Mouse (Mus musculus) cortical plate, adult 2 months (tissue): Measurements from ENCODE around the gene Myl6b. TPM values are rescaled to one million over a fixed set of nuclear protein-coding genes. Genes with fewer than 3 reads are reported as not detected.
"Not testable (repeated sequence)": the region's sequence is repeated elsewhere in the genome, so short reads cannot be mapped to it uniquely, and the experiment has no call there.

ENCODE experiments used
- H3K27ac ChIP-seq: fragments of 200-500 bp; 2 replicates; pipeline ENCODE4 v1.5.1; 2012; ENCODE audit warnings: low read length, control low read depth, inconsistent platforms; ENCODE audit not compliant: insufficient read depth
- H3K4me1 ChIP-seq: fragments of 200-500 bp; 2 replicates; pipeline ENCODE4 v1.6.1; 2011; ENCODE audit warnings: low read length; ENCODE audit not compliant: control insufficient read depth, insufficient read depth
- H3K4me3 ChIP-seq: fragments of 200-500 bp; 2 replicates; pipeline ENCODE4 v1.5.1; 2011; ENCODE audit warnings: mild to moderate bottlenecking, low read length, control low read depth; ENCODE audit not compliant: insufficient read depth
- CTCF ChIP-seq: fragments of 200-500 bp; IDR thresholded peaks from 2 replicates; pipeline ENCODE4 v1.5.1; 2011; ENCODE audit warnings: mild to moderate bottlenecking, control low read depth, low read length; ENCODE audit not compliant: insufficient read depth; ENCODE audit errors: extremely low read depth
- POLR2A ChIP-seq: fragments of 200-500 bp; IDR thresholded peaks from 2 replicates; pipeline ENCODE4 v1.6.1; 2011; ENCODE audit warnings: mild to moderate bottlenecking, low read length, control low read depth; ENCODE audit not compliant: insufficient read depth; ENCODE audit errors: extremely low read depth
- polyA plus RNA-seq: library from polyadenylated mRNA; depleted of rRNA; stranded (reverse); fragments of >200 nt; gene quantifications from 2 replicates; pipeline ENCODE4 v1.2.3, GENCODE M21; 2012

Myl6b gene
- polyA plus RNA-seq, 1 experiment: 36.7 TPM

DNA sequence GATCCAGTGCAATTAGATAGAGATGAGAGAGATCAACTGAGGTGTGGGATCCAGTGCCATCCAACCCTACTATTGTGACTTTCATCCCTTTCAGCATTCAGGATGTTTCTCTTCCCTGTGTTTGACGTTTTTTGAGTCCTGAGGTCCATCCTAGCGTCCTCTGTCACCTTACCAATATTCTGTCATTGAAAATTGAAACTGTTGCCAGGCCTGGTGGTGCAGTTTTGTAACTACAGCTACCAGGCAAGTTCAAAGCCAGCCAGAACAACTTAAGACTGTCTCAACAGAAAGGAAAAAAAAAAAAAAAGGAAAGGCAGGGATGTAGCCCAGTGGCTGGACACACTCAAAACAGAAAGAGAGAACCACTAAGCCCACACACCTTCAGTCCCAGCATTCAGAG is 3.2 kb downstream of the Myl6b start:
- Histone ChIP-seq H3K4me1 (peaks cover 2% of the 10 kb centered on the region; the same call in 1 of the 2 replicates), H3K4me3 (peak overlapping the region; percentile 76; the same call in 1 of the 2 replicates), H3K27ac (peak overlapping the region; percentile 88)
- TF ChIP-seq CTCF: 0 out of 2 replicates have a peak, but pooled peaks have one; percentile 7
- no peak for TF ChIP-seq POLR2A

DNA sequence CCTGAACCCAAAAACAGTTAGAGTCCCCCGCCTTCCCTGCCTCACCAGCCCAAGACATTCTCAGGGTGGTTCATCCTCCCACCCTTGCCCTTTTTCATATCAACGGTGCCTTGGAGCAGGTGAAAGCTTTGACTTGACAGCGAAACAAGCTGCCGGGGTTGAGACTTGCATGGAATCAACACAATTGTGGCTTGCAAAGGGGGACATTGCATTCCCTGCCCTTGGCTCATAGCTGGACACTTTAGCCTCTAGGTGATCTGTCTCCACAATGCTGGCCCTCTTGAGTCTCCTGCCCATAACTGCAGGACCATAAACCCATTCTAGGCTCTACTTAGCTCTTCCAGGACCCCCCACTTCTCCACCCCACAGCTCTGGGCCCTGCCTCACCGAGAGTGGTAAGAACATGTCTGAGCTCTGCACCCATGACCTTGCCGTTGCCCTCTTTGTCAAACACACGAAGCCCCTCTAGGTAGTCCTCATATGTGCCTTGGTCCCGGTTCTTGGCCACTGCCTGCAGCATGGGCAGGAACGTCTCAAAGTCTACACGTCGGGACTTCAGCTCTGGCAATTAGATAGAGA is 3.7 kb downstream of the Myl6b start:
- TF ChIP-seq CTCF (no peak), POLR2A (no peak)
- H3K27ac ChIP-seq: peak overlapping the region; percentile 88
- peak overlapping the region; percentile 76 for H3K4me3 ChIP-seq
- peaks cover 2% of the 10 kb centered on the region for H3K4me1 ChIP-seq

DNA sequence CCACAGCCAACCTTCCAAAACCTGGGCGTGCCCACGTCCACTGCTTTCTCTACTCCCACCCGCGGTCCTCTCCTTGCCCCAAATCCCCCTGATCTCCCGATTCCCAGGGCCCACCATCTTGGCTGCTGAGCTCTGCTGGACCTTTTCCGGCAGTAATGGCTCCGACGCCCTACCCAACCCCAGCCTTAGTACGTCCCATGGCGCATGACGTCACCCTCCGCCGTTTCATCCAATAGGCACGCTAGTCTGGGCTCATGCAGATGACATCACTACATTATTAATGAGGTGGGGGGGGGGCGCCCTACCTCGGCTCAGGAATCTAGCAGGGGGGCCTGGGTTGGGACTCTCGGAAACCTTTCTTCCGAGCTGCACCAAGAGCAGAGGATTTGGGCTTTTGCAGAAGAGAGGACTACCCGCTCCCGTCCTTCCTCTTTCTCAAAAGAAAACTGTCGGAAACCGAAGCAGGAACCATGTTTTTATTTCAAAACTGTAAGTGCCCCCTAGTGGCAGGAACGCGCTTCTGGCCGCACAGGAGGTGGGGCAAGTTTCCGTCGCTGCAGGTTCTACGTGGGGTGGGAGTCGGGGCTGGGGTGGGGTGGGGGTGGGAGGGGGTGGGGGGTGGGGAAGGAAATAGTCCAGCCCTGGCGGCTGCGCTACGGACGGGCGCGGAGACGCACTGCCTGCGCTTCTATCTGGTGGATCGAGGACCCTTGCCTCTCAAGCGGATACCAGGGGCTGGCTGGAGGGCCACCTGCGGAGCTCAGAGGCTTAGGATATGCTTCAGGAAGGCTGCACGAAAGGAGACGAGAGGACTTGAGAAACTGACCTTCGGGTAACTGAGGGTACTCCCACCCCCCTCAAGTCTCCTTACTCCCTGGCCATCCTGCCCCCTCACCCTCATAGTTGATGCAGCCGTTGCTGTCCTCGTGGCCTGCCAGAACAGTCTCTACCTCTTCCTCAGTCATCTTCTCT is 4.5 kb downstream of the Myl6b start, which contains the start of gene Myl6:
Gene Myl6 (minus strand): TSS at position 451 of the 972 bp plus-strand sequence.
- H3K4me1 ChIP-seq: peaks cover 2% of the 10 kb centered on the region
- peak within 1 kb of the TSS; percentile 88 for H3K27ac ChIP-seq
- TF ChIP-seq POLR2A (peak; percentile 100), CTCF (peak; percentile 59)
- peak within 1 kb of the TSS; percentile 76 for H3K4me3 ChIP-seq

- H3K4me3 ChIP-seq: peak overlapping the region; percentile 76
- peak overlapping the region; percentile 51 for H3K27ac ChIP-seq
- peaks cover 2% of the 10 kb centered on the region for H3K4me1 ChIP-seq
- no peak for TF ChIP-seq CTCF
- TF ChIP-seq POLR2A: no peak
Measured at GRCm38 (mm10) chr10:128493319-128493694, 5.2 kb downstream of the Myl6b start.

- Histone ChIP-seq H3K4me3 (peak overlapping the region; percentile 76), H3K27ac (peak overlapping the region; percentile 51), H3K4me1 (peaks cover 2% of the 10 kb centered on the region)
- no peak for TF ChIP-seq CTCF
- TF ChIP-seq POLR2A: 0 out of 2 replicates have a peak, but pooled peaks have one; percentile 6
Measured at GRCm38 (mm10) chr10:128492633-128493311, 5.7 kb downstream of the Myl6b start.

DNA sequence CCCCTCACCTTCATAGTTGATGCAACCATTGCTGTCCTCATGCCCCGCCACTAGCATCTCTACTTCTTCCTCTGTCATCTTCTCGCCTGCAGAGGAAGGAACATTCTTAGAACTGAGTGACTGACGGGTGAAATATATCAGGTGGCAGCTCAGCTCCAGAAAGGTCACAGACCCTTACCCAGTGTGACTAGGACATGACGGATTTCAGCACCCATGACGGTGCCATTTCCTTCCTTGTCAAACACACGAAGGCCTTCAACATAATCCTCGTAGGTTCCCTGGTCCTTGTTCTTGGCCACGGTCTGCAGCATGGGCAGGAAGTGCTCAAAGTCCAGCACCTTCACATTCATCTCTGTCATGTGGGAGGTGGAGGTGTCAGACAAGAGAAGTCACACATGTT is 6.4 kb downstream of the Myl6b start:
- H3K4me1 ChIP-seq, H3K27ac ChIP-seq: not testable (repeated sequence)
- peak overlapping the region; percentile 76 for H3K4me3 ChIP-seq

- Histone ChIP-seq H3K4me3 (peak overlapping the region; percentile 76), H3K4me1 (peaks cover 2% of the 10 kb centered on the region), H3K27ac (no peak overlapping the region)
- TF ChIP-seq POLR2A: no peak
- no peak for TF ChIP-seq CTCF
Measured at GRCm38 (mm10) chr10:128491495-128491894, 7.0 kb downstream of the Myl6b start.

DNA sequence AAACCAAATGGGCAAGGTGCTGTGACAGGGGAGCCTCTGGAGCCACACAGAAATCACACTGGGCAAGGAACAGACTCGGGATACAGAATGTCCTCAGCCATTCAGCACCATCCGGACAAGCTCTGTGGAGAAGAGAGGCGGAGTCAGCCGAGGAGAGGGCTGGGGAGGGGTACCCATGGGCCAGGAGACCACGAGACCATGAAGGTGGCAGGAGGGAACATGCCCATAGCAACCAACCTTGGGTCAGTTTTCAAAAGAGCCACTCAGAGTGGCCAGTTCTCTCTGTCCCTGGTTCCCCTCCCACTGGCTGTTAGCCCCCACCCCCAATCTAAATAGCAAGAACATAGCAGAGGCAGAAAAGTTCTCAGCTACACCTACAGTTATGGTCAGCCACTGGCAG is 7.6 kb downstream of the Myl6b start:
- peaks cover 2% of the 10 kb centered on the region for H3K4me1 ChIP-seq
- no peak overlapping the region for H3K27ac ChIP-seq
- TF ChIP-seq POLR2A (no peak), CTCF (no peak)
- H3K4me3 ChIP-seq: peak overlapping the region; percentile 76; the same call in 1 of the 2 replicates

- H3K4me3 ChIP-seq: no peak overlapping the region
- no peak overlapping the region for H3K27ac ChIP-seq
- peaks cover 2% of the 10 kb centered on the region for H3K4me1 ChIP-seq
- TF ChIP-seq CTCF (no peak), POLR2A (no peak)
Measured at GRCm38 (mm10) chr10:128490232-128490631, 8.3 kb downstream of the Myl6b start.

- no peak overlapping the region for H3K4me3 ChIP-seq
- no peak for TF ChIP-seq POLR2A
- no peak for TF ChIP-seq CTCF
- H3K4me1 ChIP-seq: peaks cover 2% of the 10 kb centered on the region
- no peak overlapping the region for H3K27ac ChIP-seq
Measured at GRCm38 (mm10) chr10:128489785-128490184, 8.7 kb downstream of the Myl6b start.
